Mouse (Mus musculus) kidney, postnatal 14 days (tissue): ENCODE measurements around the gene Tbc1d7.

Experiments used
- DNase-seq: peaks from one replicate; pipeline ENCODE4 v3.0.0; 2022; ENCODE audit warnings: mixed read lengths

Tbc1d7 gene

GRCm38 (mm10) chr13:43132859-43133258, 38.4 kb downstream of the Tbc1d7 start:
- peak; percentile 64 for DNase-seq

- peak; percentile 66 for DNase-seq
Measured at GRCm38 (mm10) chr13:43131741-43132191, 39.5 kb downstream of the Tbc1d7 start.

- no peak for DNase-seq
Measured at GRCm38 (mm10) chr13:43130161-43130560, 41.1 kb downstream of the Tbc1d7 start.

- DNase-seq: no peak
Measured at GRCm38 (mm10) chr13:43124683-43125074, 46.6 kb downstream of the Tbc1d7 start.

GRCm38 (mm10) chr13:43123895-43124682, 47.2 kb downstream of the Tbc1d7 start:
- DNase-seq: no peak

- DNase-seq: no peak
Measured at GRCm38 (mm10) chr13:43122306-43123070, 48.8 kb downstream of the Tbc1d7 start.

GRCm38 (mm10) chr13:43113141-43113540, 58.2 kb downstream of the Tbc1d7 start:
- DNase-seq: no peak

GRCm38 (mm10) chr13:43112707-43113106, 58.6 kb downstream of the Tbc1d7 start:
- DNase-seq: no peak

- DNase-seq: no peak
Measured at GRCm38 (mm10) chr13:43112280-43112679, 59.0 kb downstream of the Tbc1d7 start.

- no peak for DNase-seq
Measured at GRCm38 (mm10) chr13:43104496-43104895, 66.8 kb downstream of the Tbc1d7 start.

- DNase-seq: no peak
Measured at GRCm38 (mm10) chr13:43102943-43103342, 68.4 kb downstream of the Tbc1d7 start.
